Mouse (Mus musculus) urinary bladder, adult 18-20 months (tissue): ENCODE results near the gene Irf2bpl.

Experiments
- DNase-seq, 2 experiments: peaks; one replicate each; pipeline ENCODE4 v3.0.0; 2022; ENCODE audit warnings: low spot score in 2 of 2, mixed read lengths in 2 of 2

The Irf2bpl gene

GRCm38 (mm10) chr12:86884197-86885058 is at the start of gene Irf2bpl:
Gene Irf2bpl, minus strand, starts transcription at chr12:86884798.
- peak; percentile 97 to 99 for DNase-seq

GRCm38 (mm10) chr12:86932575-86932952 is 48.0 kb upstream of the Irf2bpl start:
- no peak for DNase-seq

DNA sequence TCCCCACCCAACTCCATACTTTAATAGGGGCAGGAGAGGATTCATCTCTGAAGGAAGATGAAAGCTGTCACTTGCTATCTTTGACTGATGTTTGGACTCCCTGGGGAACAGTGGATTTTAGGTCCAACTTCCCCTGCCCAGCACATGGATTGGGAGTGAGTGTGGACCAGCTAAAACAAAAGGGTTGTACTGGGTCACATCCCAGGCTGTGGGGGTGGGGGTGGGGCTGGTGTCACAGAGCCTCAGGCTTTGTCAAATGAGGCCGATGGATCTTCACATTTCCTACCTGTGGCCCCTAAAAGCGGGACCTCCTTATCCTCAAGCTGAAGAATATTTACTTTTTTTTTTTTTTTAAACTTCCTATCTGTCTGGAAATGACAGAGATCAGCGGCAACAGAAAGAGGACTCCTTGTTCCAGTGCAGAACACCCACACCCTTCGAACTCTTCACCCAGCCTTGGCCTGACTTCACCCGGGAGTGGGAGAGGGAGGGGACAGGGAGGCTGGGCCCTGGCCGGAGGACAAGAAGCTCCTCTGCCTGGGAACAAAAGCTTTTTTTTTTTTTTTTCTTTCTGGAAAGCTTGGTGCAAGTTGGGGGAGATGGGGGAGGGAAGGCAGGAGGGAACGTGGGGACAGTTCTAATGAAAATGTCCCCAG is 47.4 kb upstream of the Irf2bpl start:
- DNase-seq: peak in 1 of 2 experiments; percentile 80

DNA sequence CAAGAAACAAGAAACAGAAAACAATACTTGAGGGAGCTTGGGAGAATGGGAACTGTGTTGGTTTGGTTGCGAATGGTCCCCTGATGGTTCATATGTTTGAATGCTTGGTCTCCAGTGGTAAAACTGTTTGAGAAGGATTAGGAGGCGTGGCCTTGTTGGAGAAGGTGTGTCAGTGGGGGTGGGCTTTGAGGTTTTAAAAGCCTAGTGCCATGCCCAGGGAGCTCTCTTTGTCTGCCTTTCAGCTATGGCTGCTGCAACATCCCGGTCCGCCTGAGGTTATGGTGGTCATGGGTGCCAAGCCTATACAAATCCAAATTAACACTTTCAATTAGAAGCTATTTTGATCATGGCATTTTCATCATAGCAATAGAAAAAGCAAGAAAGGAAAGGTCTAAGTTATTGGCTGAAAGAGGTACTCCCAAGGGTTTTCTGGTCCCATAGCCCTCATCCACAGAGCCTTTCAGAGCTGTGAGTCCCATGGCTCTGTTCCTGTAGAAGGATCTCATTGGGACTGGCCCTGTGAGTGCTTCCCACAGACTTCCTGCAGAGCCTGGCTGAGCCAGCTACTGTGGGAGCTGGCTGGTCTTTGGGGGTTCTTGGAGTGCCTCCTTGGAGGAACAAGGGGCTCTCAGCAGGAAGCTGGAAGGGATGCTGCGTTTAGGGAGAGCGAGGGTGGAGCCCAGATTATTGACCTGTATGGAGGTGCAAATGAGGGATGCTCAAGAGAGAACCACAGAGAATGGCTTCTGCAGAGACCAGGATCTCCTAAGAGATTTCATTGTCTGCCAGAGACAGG is 46.5 kb upstream of the Irf2bpl start:
- no peak for DNase-seq

DNA sequence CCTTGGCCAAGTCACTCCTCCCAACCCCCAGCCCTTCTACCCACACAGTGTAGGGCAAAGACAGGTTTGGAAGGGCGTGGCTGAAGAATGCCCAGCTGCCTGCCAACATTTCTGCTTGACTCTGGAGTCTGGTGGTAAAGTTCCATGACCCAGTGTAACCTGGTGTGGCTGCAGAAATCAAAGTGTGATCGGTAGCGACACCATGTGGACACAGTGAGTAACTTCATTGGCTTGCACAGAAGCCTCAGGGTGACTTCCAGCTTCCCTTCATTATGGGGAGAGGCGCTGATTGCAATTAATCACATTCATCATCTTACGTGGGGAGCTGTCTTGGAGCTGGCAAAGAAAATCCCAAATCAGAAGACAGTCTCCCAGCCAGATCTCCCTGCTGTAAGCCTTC is 39.2 kb upstream of the Irf2bpl start:
- peak; percentile 67 to 77 for DNase-seq

- DNase-seq: no peak
These were observed 34.6 kb upstream of the Irf2bpl start for GRCm38 (mm10) chr12:86918983-86919722.

DNA sequence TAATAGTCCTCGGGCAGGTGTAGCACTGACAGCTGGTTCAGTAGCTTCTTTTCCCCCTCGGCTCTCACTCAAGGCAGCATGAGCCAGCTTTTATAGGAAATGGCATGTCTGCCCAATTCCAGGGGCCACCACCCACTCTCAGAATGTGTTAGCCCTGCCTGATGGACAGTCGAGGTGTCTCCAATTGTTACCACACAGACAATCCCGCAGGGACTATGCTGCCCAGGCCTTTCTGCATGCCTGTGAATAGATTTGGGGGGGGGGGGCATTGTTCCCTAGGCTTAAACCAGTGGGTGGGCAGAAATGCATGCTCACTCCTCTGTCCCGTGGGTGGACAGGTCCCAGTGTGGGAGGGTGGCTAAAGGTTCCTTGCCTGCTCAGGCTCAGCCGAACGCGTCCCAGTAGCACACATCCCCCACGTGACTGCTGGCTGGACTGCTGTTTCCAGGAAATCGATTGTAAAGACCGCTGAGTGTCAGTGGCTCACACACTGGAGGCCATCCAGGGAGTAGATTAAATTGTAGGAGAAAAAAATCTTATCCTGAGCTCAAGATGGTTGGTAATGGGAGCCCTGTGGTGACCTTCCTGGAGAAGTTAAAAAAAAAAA is 33.9 kb upstream of the Irf2bpl start:
- DNase-seq: no peak

- DNase-seq: no peak
These were observed 32.4 kb upstream of the Irf2bpl start for GRCm38 (mm10) chr12:86916796-86917573.

DNA sequence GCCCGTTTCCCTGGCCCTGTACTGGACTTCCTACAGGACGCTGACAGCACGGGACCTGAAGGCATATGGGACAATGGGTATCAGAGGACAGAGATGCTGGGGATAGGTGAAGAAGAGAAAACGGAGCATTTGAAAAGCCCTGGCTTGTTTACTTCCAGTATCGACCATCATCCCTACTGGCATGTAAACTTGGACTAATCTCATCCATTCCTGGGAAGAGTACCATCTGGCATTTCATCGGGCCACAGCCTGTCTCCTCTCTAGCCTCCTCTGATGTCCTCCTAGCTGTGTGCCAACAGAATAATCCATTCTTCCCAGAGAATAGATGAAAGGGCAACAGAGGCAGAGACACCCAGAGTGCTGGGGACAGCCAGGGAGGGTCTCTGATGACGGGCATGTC is 31.0 kb upstream of the Irf2bpl start:
- no peak for DNase-seq

- no peak for DNase-seq
These were observed 30.2 kb upstream of the Irf2bpl start for GRCm38 (mm10) chr12:86914756-86915155.

DNA sequence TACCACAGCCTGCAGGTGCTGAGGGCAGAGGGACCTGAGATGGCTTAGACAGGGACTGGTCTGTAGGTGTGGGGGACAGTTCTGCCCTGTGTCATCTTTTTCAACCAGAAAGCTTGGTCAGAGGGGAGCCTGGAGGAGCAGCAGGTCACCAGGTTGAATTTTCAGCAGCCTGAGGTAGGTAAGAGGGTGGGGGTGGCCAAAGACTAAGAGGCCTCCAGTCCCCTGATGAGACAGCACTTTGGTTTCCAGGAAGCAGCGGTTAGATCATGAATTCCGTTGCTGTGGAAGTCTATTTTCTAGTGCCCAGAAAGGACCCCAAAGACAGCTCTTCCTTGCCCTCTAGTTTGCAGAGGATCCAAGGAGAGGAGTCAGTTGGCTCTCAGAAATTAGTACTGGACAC is 29.8 kb upstream of the Irf2bpl start:
- DNase-seq: no peak

- DNase-seq: no peak
These were observed 27.9 kb upstream of the Irf2bpl start for GRCm38 (mm10) chr12:86912335-86913093.

- DNase-seq: no peak
These were observed 26.9 kb upstream of the Irf2bpl start for GRCm38 (mm10) chr12:86911482-86911931.

GRCm38 (mm10) chr12:86906395-86906794 is 21.8 kb upstream of the Irf2bpl start:
- DNase-seq: peak; percentile 73 to 83

DNA sequence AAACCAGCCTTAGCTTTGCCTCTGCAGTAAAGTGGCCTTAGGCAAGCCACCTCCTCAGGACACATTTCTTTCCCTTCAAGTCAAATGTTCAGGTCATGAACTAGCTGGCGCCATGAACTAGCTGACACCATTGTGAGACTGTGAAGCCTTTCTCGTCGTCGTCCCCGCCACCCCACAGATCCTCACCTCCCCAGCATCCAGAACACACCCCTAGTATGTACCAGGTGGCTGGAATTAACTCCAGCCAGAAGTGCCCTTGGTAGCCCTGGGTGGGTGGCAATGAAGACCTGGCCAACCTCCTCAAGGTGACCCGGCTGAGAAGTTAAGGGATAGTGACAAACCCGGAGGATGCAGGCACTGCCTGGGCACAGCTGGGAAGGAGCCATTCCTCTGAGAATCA is 21.3 kb upstream of the Irf2bpl start:
- DNase-seq: no peak

DNA sequence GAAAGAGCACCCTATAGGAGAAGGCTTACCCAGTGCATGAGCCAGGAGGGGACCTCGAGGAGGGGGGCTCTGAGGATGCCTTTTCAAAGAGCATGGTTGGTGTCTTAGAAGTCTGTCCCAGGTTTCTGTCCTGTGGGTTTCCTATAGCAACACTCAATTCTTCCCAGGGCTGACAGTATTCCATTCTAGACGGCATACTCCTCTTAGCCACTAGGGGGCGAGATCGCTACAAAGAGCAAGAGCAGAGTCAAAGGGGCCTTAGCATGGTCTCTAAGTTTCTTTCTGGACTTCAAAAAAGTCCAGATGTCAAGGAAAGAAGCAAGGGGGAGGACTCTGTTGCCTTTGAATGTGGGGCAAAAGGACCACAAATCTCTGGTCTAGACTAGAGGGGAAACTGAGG is 20.6 kb upstream of the Irf2bpl start:
- DNase-seq: no peak

- no peak for DNase-seq
These were observed 19.5 kb upstream of the Irf2bpl start for GRCm38 (mm10) chr12:86903828-86904806.

DNA sequence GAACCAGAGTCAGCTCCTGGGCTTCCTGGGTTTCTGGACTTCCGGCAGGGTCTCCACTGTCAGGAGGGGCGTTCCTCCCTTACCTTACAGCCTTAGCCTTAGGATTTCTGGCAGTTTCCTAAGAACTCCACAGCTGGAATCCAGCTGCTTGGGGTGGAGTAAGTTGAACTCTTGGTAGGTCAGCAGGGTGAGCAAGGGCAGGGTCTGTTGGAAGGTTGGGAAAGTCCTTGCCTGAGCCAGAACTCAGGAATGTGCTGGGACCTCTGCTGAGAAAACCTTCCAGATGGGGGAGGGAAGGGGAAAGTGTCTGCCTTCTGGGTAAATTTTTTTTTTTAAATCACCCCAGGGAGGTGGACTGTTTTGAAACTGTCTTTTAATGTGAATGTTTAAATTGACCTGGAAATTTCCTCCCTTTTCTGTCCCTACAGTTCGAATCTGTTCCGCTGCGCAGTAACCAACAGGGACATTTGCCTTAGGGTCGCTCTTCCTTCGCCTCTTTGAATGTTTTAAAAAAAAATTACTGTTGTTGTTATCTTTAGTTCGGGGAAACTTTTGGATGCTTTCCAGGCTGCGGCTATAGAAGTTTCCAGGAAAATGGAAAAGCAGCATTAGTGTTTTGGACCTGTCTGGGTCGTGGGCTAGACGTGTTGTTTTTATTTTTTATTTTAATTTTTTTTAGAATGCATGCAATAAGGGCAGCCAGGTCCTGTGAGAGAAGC is 15.0 kb upstream of the Irf2bpl start:
- DNase-seq: peak in 1 of 2 experiments; percentile 61
